Mouse (Mus musculus) kidney, adult 9 months (tissue): ENCODE measurements at regions not wholly inside any gene's neighbourhood (a gene's known extent, or its start where the extent isn't known, plus 50 kb on each side); places are given as distances from the start of the nearest gene placed in this dataset.
"Not testable (repeated sequence)": the region's sequence is repeated elsewhere in the genome, so short reads cannot be mapped to it uniquely, and the experiment has no call there.

Experiments used
- DNase-seq: peaks from one replicate; pipeline ENCODE4 v3.0.0; 2022

DNA sequence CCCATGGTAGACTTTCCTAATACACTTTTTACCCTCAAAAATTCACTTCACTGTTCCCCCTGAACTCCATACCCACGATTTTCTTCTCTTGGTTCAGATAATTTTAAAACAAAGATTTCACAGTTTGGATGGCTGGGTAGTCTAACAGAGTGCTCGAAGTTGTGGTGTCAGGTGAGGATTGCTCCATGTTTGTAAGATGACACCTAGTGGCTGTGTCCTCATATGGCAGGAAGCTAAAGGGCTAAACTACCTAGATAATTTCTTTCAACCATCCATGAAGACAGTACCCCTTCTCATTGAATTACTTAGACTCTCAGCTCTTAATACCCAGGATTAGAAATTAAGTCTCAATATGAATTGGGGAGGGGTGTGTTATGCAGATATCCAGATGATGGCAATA, 708.9 kb upstream of the Cypt1 start:
- DNase-seq, result peak; percentile 0

DNA sequence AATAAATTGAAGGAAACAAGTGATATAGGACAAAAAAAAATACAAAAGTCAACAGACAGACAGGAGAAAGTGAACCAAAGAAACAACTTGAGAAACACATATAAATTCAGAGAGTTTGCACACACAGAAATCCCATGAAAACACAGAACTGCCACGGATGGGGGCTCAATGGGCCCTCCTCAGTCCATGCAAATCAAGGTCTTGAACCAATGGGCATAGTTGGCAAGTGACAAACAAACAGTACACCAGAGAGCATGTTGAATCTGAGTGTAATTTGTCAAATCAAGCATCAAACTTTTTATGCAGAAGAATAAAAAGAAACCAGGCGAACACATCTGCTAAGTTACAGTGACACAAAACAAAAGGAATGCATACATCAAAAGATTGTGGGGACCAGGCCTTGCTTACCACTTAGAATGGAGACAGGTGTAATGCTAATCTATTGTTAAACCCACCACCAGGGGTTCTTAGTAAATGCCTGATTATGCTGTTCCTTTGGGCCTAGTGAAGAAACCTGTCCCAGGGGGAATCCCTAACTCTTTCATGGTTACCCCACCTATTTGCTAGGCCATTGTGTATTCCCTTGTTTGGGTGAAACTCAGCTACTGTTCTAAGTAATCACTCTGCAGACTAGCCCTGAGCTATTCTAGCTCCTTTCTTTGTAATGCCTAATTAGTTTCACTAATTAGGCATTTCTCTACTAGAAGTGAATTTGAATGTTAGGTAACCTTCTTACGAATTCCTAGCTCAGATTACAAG, 676.4 kb upstream of the Cypt1 start:
- not testable (repeated sequence) for DNase-seq
